Mouse (Mus musculus) MEL (cell line): ENCODE measurements at regions not wholly inside any gene's neighbourhood (a gene's known extent, or its start where the extent isn't known, plus 50 kb on each side); places are given as distances from the start of the nearest gene placed in this dataset.

ENCODE experiments used
- DNase-seq: peaks from one replicate; pipeline ENCODE4 v3.0.0; 2011; ENCODE audit warnings: low read depth, low spot score
- H3K27ac ChIP-seq: 2 replicates; pipeline ENCODE4 v1.5.1; 2012; ENCODE audit warnings: low read depth, mild to moderate bottlenecking, control low read depth, low read length, moderate library complexity; ENCODE audit not compliant: control insufficient read depth
- H3K27me3 ChIP-seq, 2 experiments: fragments of 150-350 bp in 1 of 2; sonication (generic) in 1 of 2; 2 replicates each; pipeline ENCODE4 v1.6.1; 2012; ENCODE audit warnings: low read length in 2 of 2, mild to moderate bottlenecking in 2 of 2, improper control_type of control experiment in 1 of 2, moderate library complexity in 1 of 2; ENCODE audit not compliant: insufficient read depth in 2 of 2, control insufficient read depth in 1 of 2
- H3K36me3 ChIP-seq, 2 experiments: 2 replicates each; pipeline ENCODE4 v1.6.1; 2012 to 2014; ENCODE audit warnings: low read length in 2 of 2, improper control_type of control experiment in 1 of 2, inconsistent platforms in 1 of 2, mild to moderate bottlenecking in 1 of 2; ENCODE audit not compliant: insufficient read depth in 2 of 2, control insufficient read depth in 1 of 2
- H3K4me1 ChIP-seq, 2 experiments: fragments of 150-350 bp in 1 of 2; sonication (generic) in 1 of 2; 2 replicates each; pipeline ENCODE4 v1.6.1; 2012; ENCODE audit warnings: low read length in 2 of 2, improper control_type of control experiment in 1 of 2, mild to moderate bottlenecking in 1 of 2; ENCODE audit not compliant: insufficient read depth in 2 of 2, control insufficient read depth in 1 of 2
- H3K4me3 ChIP-seq, 2 experiments: fragments of 150-350 bp in 1 of 2; sonication (generic) in 1 of 2; 2 replicates each; pipeline ENCODE4 v1.5.1; 2012; ENCODE audit warnings: low read depth in 2 of 2, low read length in 2 of 2, mild to moderate bottlenecking in 2 of 2, moderate library complexity in 2 of 2, control low read depth in 1 of 2, improper control_type of control experiment in 1 of 2; ENCODE audit not compliant: control insufficient read depth in 1 of 2, insufficient read depth in 1 of 2
- H3K79me2 ChIP-seq: 2 replicates; pipeline ENCODE4 v1.6.1; 2012; ENCODE audit warnings: mild to moderate bottlenecking, low read length, moderate library complexity; ENCODE audit not compliant: control insufficient read depth, poor library complexity, insufficient read depth
- H3K9ac ChIP-seq: 2 replicates; pipeline ENCODE4 v1.6.1; 2012; ENCODE audit warnings: low read depth, mild to moderate bottlenecking, control low read depth, low read length, moderate library complexity; ENCODE audit not compliant: control insufficient read depth, poor library complexity, severe bottlenecking
- H3K9me3 ChIP-seq: fragments of 150-350 bp; sonication (generic); replicated peaks from 2 replicates; pipeline ENCODE4 v1.6.1; 2012; ENCODE audit warnings: mild to moderate bottlenecking, low read length, improper control_type of control experiment, moderate library complexity; ENCODE audit not compliant: insufficient read depth
- CHD2 ChIP-seq: IDR thresholded peaks from 2 replicates; pipeline ENCODE4 v1.6.1; 2011; ENCODE audit warnings: low read length, improper control_type of control experiment
- E2F4 ChIP-seq: IDR thresholded peaks from 2 replicates; pipeline ENCODE4 v1.6.1; 2011; ENCODE audit warnings: low read depth, low read length, improper control_type of control experiment, borderline replicate concordance
- ETS1 ChIP-seq: IDR thresholded peaks from 2 replicates; pipeline ENCODE4 v1.6.1; 2012; ENCODE audit warnings: low read depth, mild to moderate bottlenecking, inconsistent platforms, low read length, improper control_type of control experiment, moderate library complexity
- GABPA ChIP-seq: IDR thresholded peaks from 2 replicates; pipeline ENCODE4 v1.6.1; 2012; ENCODE audit warnings: low read depth, mild to moderate bottlenecking, inconsistent platforms, low read length, improper control_type of control experiment, moderate library complexity
- GATA1 ChIP-seq: IDR thresholded peaks from 2 replicates; pipeline ENCODE4 v1.6.1; 2011; ENCODE audit warnings: low read depth, low read length, improper control_type of control experiment
- JUND ChIP-seq: IDR thresholded peaks from 2 replicates; pipeline ENCODE4 v1.6.1; 2011; ENCODE audit warnings: low read depth, mild to moderate bottlenecking, improper control_type of control experiment, low read length
- KAT2A ChIP-seq: conservative IDR thresholded peaks from 2 replicates; pipeline ENCODE4 v1.6.1; 2012; ENCODE audit warnings: low read depth, low read length, improper control_type of control experiment, inconsistent platforms
- MAX ChIP-seq: IDR thresholded peaks from 2 replicates; pipeline ENCODE4 v1.6.1; 2011; ENCODE audit warnings: low read length, improper control_type of control experiment
- MAZ ChIP-seq: IDR thresholded peaks from 2 replicates; pipeline ENCODE4 v1.6.1; 2012; ENCODE audit warnings: low read depth, mild to moderate bottlenecking, inconsistent platforms, low read length, improper control_type of control experiment
- MXI1 ChIP-seq: IDR thresholded peaks from 2 replicates; pipeline ENCODE4 v1.6.1; 2011; ENCODE audit warnings: mild to moderate bottlenecking, low read depth, low read length, improper control_type of control experiment
- MYB ChIP-seq: IDR thresholded peaks from 2 replicates; pipeline ENCODE4 v1.6.1; 2011; ENCODE audit warnings: mild to moderate bottlenecking, low read depth, low read length, improper control_type of control experiment
- NELFE ChIP-seq: IDR thresholded peaks from 2 replicates; pipeline ENCODE4 v1.6.1; 2011; ENCODE audit warnings: low read depth, low read length, improper control_type of control experiment
- POLR2A ChIP-seq, 2 experiments: IDR thresholded peaks; 2 replicates each; pipeline ENCODE4 v1.6.1; 2011 to 2012; ENCODE audit warnings: low read length in 2 of 2, mild to moderate bottlenecking in 2 of 2, control low read depth in 1 of 2, improper control_type of control experiment in 1 of 2, low read depth in 1 of 2, moderate library complexity in 1 of 2; ENCODE audit not compliant: control insufficient read depth in 1 of 2, insufficient read depth in 1 of 2, poor library complexity in 1 of 2
- POLR2AphosphoS2 ChIP-seq: IDR thresholded peaks from 2 replicates; pipeline ENCODE4 v1.6.1; 2011; ENCODE audit warnings: low read length, improper control_type of control experiment
- POLR2AphosphoS5 ChIP-seq: IDR thresholded peaks from 2 replicates; pipeline ENCODE4 v1.6.1; 2012; ENCODE audit warnings: low read depth, borderline replicate concordance, mild to moderate bottlenecking, inconsistent platforms, low read length, moderate library complexity, mixed read lengths
- RAD21 ChIP-seq: IDR thresholded peaks from 2 replicates; pipeline ENCODE4 v1.6.1; 2011; ENCODE audit warnings: mild to moderate bottlenecking, low read depth, low read length, improper control_type of control experiment
- TAL1 ChIP-seq: IDR thresholded peaks from 2 replicates; pipeline ENCODE4 v1.6.1; 2012; ENCODE audit warnings: mild to moderate bottlenecking, inconsistent platforms, low read length, moderate library complexity, mixed read lengths
- TBP ChIP-seq: IDR thresholded peaks from 2 replicates; pipeline ENCODE4 v1.8.0; 2011; ENCODE audit warnings: low read depth, low read length, improper control_type of control experiment
- TCF12 ChIP-seq: IDR thresholded peaks from 2 replicates; pipeline ENCODE4 v1.6.1; 2014; ENCODE audit warnings: low read depth, mild to moderate bottlenecking, inconsistent platforms, low read length, improper control_type of control experiment, moderate library complexity
- USF2 ChIP-seq, 2 experiments: IDR thresholded peaks; 2 replicates each; pipeline ENCODE4 v1.6.1; 2011 to 2012; ENCODE audit warnings: improper control_type of control experiment in 2 of 2, low read length in 2 of 2, borderline replicate concordance in 1 of 2, inconsistent platforms in 1 of 2, low read depth in 1 of 2, mild to moderate bottlenecking in 1 of 2; ENCODE audit not compliant: insufficient read depth in 1 of 2
- ZKSCAN1 ChIP-seq: IDR thresholded peaks from 2 replicates; pipeline ENCODE4 v1.6.1; 2012; ENCODE audit warnings: low read depth, mild to moderate bottlenecking, inconsistent platforms, low read length, improper control_type of control experiment, moderate library complexity

DNA sequence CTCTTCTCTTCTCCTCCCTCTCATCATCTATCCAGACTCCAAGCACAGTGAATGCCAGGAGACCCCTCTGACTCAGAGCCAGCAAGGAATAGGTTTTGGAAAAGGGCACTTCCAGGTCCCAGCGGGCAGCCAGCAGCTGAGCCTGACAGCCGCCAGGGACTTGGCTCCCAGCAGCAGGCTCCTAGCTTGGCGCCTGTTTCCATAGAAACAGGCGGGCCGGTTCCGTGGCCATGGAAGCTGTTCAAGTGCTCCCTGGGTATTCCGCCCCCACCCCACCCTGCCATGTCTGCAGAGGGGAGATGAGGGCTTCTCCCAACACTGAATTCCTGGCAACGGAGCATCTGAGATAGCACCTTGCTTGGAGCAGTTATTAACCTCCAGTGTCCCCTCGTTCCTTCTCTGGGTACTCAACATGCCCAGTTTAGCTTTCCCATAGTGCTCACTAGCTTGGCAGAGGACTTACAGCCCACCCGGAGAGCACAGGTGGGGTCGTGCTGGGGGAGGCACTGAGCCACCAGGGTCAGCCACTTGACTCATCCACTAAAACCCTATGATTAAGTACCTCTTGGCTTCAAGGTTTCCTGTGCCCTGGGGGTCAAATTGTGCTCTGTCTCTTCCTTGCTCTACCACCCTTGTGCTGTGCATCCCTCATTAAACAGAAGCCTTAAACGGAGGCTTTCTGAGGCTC is 222.7 kb downstream of the H2al1j start:
- Histone ChIP-seq H3K9me3 (no peaks in the 10 kb centered on the region), H3K27ac (no peak overlapping the region), H3K27me3 (no peaks in the 10 kb centered on the region), H3K36me3 (no peaks in the 10 kb centered on the region), H3K79me2 (no peaks in the 10 kb centered on the region), H3K4me3 (no peak overlapping the region), H3K9ac (no peak overlapping the region), H3K4me1 (no peaks in the 10 kb centered on the region)
- no peak for DNase-seq
- TF ChIP-seq TCF12 (no peak), NELFE (no peak), POLR2A (IDR thresholded peaks at IDR 0.05; ENCODE audit: control insufficient read depth in 1 of 2, insufficient read depth in 1 of 2, low read depth in 1 of 2, low read length in 2 of 2, poor library complexity in 1 of 2) (no peak), GATA1 (no peak), CHD2 (no peak), POLR2AphosphoS2 (no peak), POLR2AphosphoS5 (no peak), TBP (no peak), GABPA (no peak), E2F4 (no peak), MXI1 (no peak)

DNA sequence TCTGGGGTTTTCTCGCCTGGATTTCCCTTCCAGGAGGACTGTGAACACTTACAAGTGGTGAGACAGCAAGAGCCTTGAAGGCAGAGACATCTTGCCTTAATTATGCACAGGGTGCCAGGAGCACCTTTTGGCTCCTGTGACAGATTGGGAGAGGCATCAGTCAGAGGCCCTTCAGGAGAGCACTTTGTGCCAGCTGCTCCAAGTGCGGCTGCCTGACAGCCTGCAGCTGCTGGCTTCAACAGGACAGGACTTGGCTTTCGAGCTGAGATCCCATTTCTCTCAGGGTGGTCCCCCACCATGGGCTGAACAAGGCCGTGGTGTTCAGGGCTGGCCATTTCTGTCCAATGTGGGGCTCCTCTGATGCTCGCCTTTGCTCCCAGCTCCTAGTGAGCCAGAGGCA is 224.6 kb downstream of the H2al1j start:
- H3K79me2 ChIP-seq, result no peaks in the 10 kb centered on the region
- no peak overlapping the region for H3K4me3 ChIP-seq
- H3K9ac ChIP-seq, result no peak overlapping the region
- TF ChIP-seq MAZ (no peak), TCF12 (no peak), USF2 (IDR thresholded peaks at IDR 0.05; ENCODE audit: borderline replicate concordance in 1 of 2, insufficient read depth in 1 of 2, low read depth in 1 of 2, low read length in 2 of 2) (no peak), JUND (no peak), ZKSCAN1 (no peak), POLR2AphosphoS5 (no peak), ETS1 (no peak), KAT2A (no peak), MAX (no peak), GATA1 (no peak), MYB (no peak), POLR2AphosphoS2 (no peak), MXI1 (no peak), RAD21 (no peak), TAL1 (no peak), POLR2A (IDR thresholded peaks at IDR 0.05; ENCODE audit: control insufficient read depth in 1 of 2, insufficient read depth in 1 of 2, low read depth in 1 of 2, low read length in 2 of 2, poor library complexity in 1 of 2) (no peak)
- H3K9me3 ChIP-seq, result no peaks in the 10 kb centered on the region
- H3K27ac ChIP-seq, result no peak overlapping the region
- no peak for DNase-seq
- H3K4me1 ChIP-seq, result no peaks in the 10 kb centered on the region
- no peaks in the 10 kb centered on the region for H3K36me3 ChIP-seq
- no peaks in the 10 kb centered on the region for H3K27me3 ChIP-seq
